Mouse (Mus musculus) E14TG2a.4 (cell line): ENCODE measurements around the gene Tprn.

Source experiments
- CTCF ChIP-seq: conservative IDR thresholded peaks from 2 replicates; pipeline ENCODE4 v1.5.1; 2014; ENCODE audit warnings: low read length
- NANOG ChIP-seq: IDR thresholded peaks from 2 replicates; pipeline ENCODE4 v1.6.1; 2014; ENCODE audit warnings: borderline replicate concordance, low read length, mixed read lengths
- POU5F1 ChIP-seq: IDR thresholded peaks from 2 replicates; pipeline ENCODE4 v1.6.1; 2014; ENCODE audit warnings: low read length, borderline replicate concordance

- TF ChIP-seq CTCF = no peak
- TF ChIP-seq POU5F1 = no peak
- TF ChIP-seq NANOG = no peak
Observed at GRCm38 (mm10) chr2:25228995-25229530, 33.4 kb upstream of the Tprn start.
